Mouse (Mus musculus) erythroblast, embryonic 14.5 days (primary cell): ENCODE results near the gene Asb5. TPM values are rescaled to one million over a fixed set of nuclear protein-coding genes. Genes with fewer than 3 reads are reported as not detected.
A peak's percentile ranks its signal among the peaks of the same experiment; 100 is the strongest.

ENCODE experiments used
- H3K27me3 ChIP-seq: 2 replicates; pipeline ENCODE4 v1.6.1; 2012; ENCODE audit warnings: inconsistent platforms; ENCODE audit not compliant: control insufficient read depth
- H3K36me3 ChIP-seq: 2 replicates; pipeline ENCODE4 v1.6.1; 2012; ENCODE audit warnings: mild to moderate bottlenecking, inconsistent platforms; ENCODE audit not compliant: control insufficient read depth
- H3K4me1 ChIP-seq: 2 replicates; pipeline ENCODE4 v1.6.1; 2012; ENCODE audit warnings: inconsistent platforms; ENCODE audit not compliant: control insufficient read depth
- H3K4me3 ChIP-seq: replicated peaks from 2 replicates; pipeline ENCODE3; 2012; ENCODE audit warnings: moderate library complexity, mild to moderate bottlenecking, inconsistent platforms
- H3K9me3 ChIP-seq: 2 replicates; pipeline ENCODE4 v1.6.1; 2012; ENCODE audit warnings: low read length, inconsistent platforms, mixed read lengths; ENCODE audit not compliant: control insufficient read depth
- GATA1 ChIP-seq: IDR thresholded peaks from 2 replicates; pipeline ENCODE4 v1.6.1; 2012; ENCODE audit warnings: low read length, inconsistent platforms, mixed read lengths
- TAL1 ChIP-seq: IDR thresholded peaks from 3 replicates; pipeline ENCODE4 v1.6.1; 2012; ENCODE audit warnings: low read length, inconsistent platforms, mixed read lengths
- polyA plus RNA-seq: library from polyadenylated mRNA; stranded (reverse); fragments of >175 nt; gene quantifications from 2 replicates; pipeline ENCODE4 v1.2.3, GENCODE M21; 2012

Asb5 gene
- polyA plus RNA-seq, result not detected in 2 replicates

- Histone ChIP-seq H3K4me1 (peaks cover 32% of the 10 kb centered on the region), H3K9me3 (no peaks in the 10 kb centered on the region), H3K36me3 (peaks cover 21% of the 10 kb centered on the region), H3K27me3 (no peaks in the 10 kb centered on the region), H3K4me3 (peak within 1 kb of the TSS; percentile 78)
- TF ChIP-seq TAL1 (no peak), GATA1 (no peak)
Measured at GRCm38 (mm10) chr8:54529382-54530296, at the start of gene Asb5, which contains the start of gene Spcs3. Asb5 (plus strand) TSS chr8:54529580. Spcs3 (minus strand) TSS chr8:54529998.

GRCm38 (mm10) chr8:54486555-54487273, 42.7 kb upstream of the Asb5 start:
- no peaks in the 10 kb centered on the region; the same call in none of the 2 replicates for H3K27me3 ChIP-seq
- H3K4me3 ChIP-seq, result no peak overlapping the region
- no peaks in the 10 kb centered on the region for H3K9me3 ChIP-seq
- H3K4me1 ChIP-seq, result no peaks in the 10 kb centered on the region
- no peak for TF ChIP-seq TAL1
- no peak for TF ChIP-seq GATA1
- H3K36me3 ChIP-seq, result no peaks in the 10 kb centered on the region

- no peaks in the 10 kb centered on the region for H3K9me3 ChIP-seq
- no peaks in the 10 kb centered on the region; the same call in none of the 2 replicates for H3K27me3 ChIP-seq
- TF ChIP-seq TAL1, result no peak
- TF ChIP-seq GATA1, result no peak
- no peaks in the 10 kb centered on the region for H3K36me3 ChIP-seq
- H3K4me3 ChIP-seq, result no peak overlapping the region
- no peaks in the 10 kb centered on the region for H3K4me1 ChIP-seq
Measured at GRCm38 (mm10) chr8:54488437-54488836, 40.9 kb upstream of the Asb5 start.

- Histone ChIP-seq H3K36me3 (no peaks in the 10 kb centered on the region), H3K4me3 (no peak overlapping the region), H3K9me3 (no peaks in the 10 kb centered on the region), H3K27me3 (no peaks in the 10 kb centered on the region; the same call in none of the 2 replicates), H3K4me1 (no peaks in the 10 kb centered on the region)
- TF ChIP-seq GATA1, result no peak
Measured at GRCm38 (mm10) chr8:54491057-54491690, 38.2 kb upstream of the Asb5 start.

- H3K9me3 ChIP-seq, result no peaks in the 10 kb centered on the region
- H3K36me3 ChIP-seq, result no peaks in the 10 kb centered on the region
- H3K4me3 ChIP-seq, result no peak overlapping the region
- H3K27me3 ChIP-seq, result no peaks in the 10 kb centered on the region; the same call in 1 of the 2 replicates
- H3K4me1 ChIP-seq, result no peaks in the 10 kb centered on the region
- no peak for TF ChIP-seq TAL1
- no peak for TF ChIP-seq GATA1
Measured at GRCm38 (mm10) chr8:54491934-54492333, 37.4 kb upstream of the Asb5 start.

- Histone ChIP-seq H3K4me1 (no peaks in the 10 kb centered on the region), H3K4me3 (no peak overlapping the region)
- no peak for TF ChIP-seq TAL1
- no peak for TF ChIP-seq GATA1
Measured at GRCm38 (mm10) chr8:54493110-54493509, 36.3 kb upstream of the Asb5 start.

GRCm38 (mm10) chr8:54493915-54494314, 35.5 kb upstream of the Asb5 start:
- Histone ChIP-seq H3K4me1 (no peaks in the 10 kb centered on the region), H3K4me3 (no peak overlapping the region), H3K9me3 (no peaks in the 10 kb centered on the region), H3K27me3 (no peaks in the 10 kb centered on the region), H3K36me3 (no peaks in the 10 kb centered on the region)
- no peak for TF ChIP-seq TAL1
- TF ChIP-seq GATA1, result no peak

More at GRCm38 (mm10) chr8:54493110-54493509, 36.3 kb upstream of the Asb5 start:
- H3K9me3 ChIP-seq, result no peaks in the 10 kb centered on the region
- no peaks in the 10 kb centered on the region for H3K36me3 ChIP-seq
- H3K27me3 ChIP-seq, result no peaks in the 10 kb centered on the region

GRCm38 (mm10) chr8:54503104-54503503, 26.3 kb upstream of the Asb5 start:
- Histone ChIP-seq H3K36me3 (no peaks in the 10 kb centered on the region), H3K4me1 (peaks cover 4% of the 10 kb centered on the region), H3K9me3 (no peaks in the 10 kb centered on the region), H3K27me3 (no peaks in the 10 kb centered on the region), H3K4me3 (no peak overlapping the region)
- TF ChIP-seq GATA1, result no peak
- TF ChIP-seq TAL1, result no peak

GRCm38 (mm10) chr8:54505060-54505459, 24.3 kb upstream of the Asb5 start:
- Histone ChIP-seq H3K36me3 (no peaks in the 10 kb centered on the region), H3K4me1 (peaks cover 13% of the 10 kb centered on the region), H3K9me3 (no peaks in the 10 kb centered on the region), H3K27me3 (no peaks in the 10 kb centered on the region), H3K4me3 (no peak overlapping the region)
- no peak for TF ChIP-seq TAL1
- TF ChIP-seq GATA1, result no peak
